Mouse (Mus musculus): ENCODE measurements around the gene Kpna6. TPM values are rescaled to one million over a fixed set of nuclear protein-coding genes. Genes with fewer than 3 reads are reported as not detected.
A peak's percentile ranks its signal among the peaks of the same experiment; 100 is the strongest.

The Kpna6 gene
- polyA plus RNA-seq, 1 experiment from 2014 or later: 19.3 TPM

GRCm38 (mm10) chr4:129616631-129617030, 55.9 kb downstream of the Kpna6 start:
- no peak overlapping the region for H3K27ac ChIP-seq (ENCODE audit: low read length)
- H3K27me3 ChIP-seq (ENCODE audit: control insufficient read depth, insufficient read depth, low read depth, low read length): no peaks in the 10 kb centered on the region
- peaks cover 4% of the 10 kb centered on the region; the same call in 1 of the 2 replicates for H3K36me3 ChIP-seq (ENCODE audit: control insufficient read depth, insufficient read depth, low read length)
- H3K4me2 ChIP-seq (ENCODE audit: low read length): no peak overlapping the region
- peaks cover 17% of the 10 kb centered on the region for H3K4me1 ChIP-seq (ENCODE audit: control insufficient read depth, insufficient read depth, low read length)
- no peak overlapping the region for H3K9ac ChIP-seq (ENCODE audit: low read depth, low read length)
- no peak for ATAC-seq
- no peaks in the 10 kb centered on the region for H3K9me3 ChIP-seq (replicated peaks; ENCODE audit: control insufficient read depth, low read length, poor library complexity, severe bottlenecking)
- WGBS: 87% methylated on average over 3 of the region's 3 CpGs
- H3K4me3 ChIP-seq (ENCODE audit: low read depth, low read length): no peak overlapping the region

GRCm38 (mm10) chr4:129615801-129616290, 56.7 kb downstream of the Kpna6 start:
- WGBS: 90% methylated on average over 9 of the region's 9 CpGs
- no peak for ATAC-seq

GRCm38 (mm10) chr4:129614093-129614492, 58.5 kb downstream of the Kpna6 start, which contains the start of gene Dcdc2b:
Dcdc2b (minus strand) TSS chr4:129614257.
- Histone ChIP-seq H3K36me3 (ENCODE audit: control insufficient read depth, insufficient read depth, low read length) (no peaks in the 10 kb centered on the region), H3K27me3 (ENCODE audit: control insufficient read depth, insufficient read depth, low read depth, low read length) (no peaks in the 10 kb centered on the region), H3K27ac (ENCODE audit: low read length) (peak within 1 kb of the TSS; percentile 53; the same call in 1 of the 2 replicates), H3K9me3 (replicated peaks; ENCODE audit: control insufficient read depth, low read length, poor library complexity, severe bottlenecking) (no peaks in the 10 kb centered on the region), H3K4me1 (ENCODE audit: control insufficient read depth, insufficient read depth, low read length) (peaks cover 7% of the 10 kb centered on the region), H3K9ac (ENCODE audit: low read depth, low read length) (no peak within 1 kb of the TSS), H3K4me3 (ENCODE audit: low read depth, low read length) (no peak within 1 kb of the TSS), H3K4me2 (ENCODE audit: low read length) (no peak within 1 kb of the TSS)
- 79% methylated on average over 6 of the region's 6 CpGs for WGBS
- ATAC-seq: no peak

More at GRCm38 (mm10) chr4:129615801-129616290, 56.7 kb downstream of the Kpna6 start:
- H3K4me2 ChIP-seq (ENCODE audit: low read length): no peak overlapping the region
- H3K9ac ChIP-seq (ENCODE audit: low read depth, low read length): no peak overlapping the region
- peaks cover 9% of the 10 kb centered on the region for H3K4me1 ChIP-seq (ENCODE audit: control insufficient read depth, insufficient read depth, low read length)
- peaks cover 3% of the 10 kb centered on the region; the same call in 1 of the 2 replicates for H3K36me3 ChIP-seq (ENCODE audit: control insufficient read depth, insufficient read depth, low read length)
- H3K9me3 ChIP-seq (replicated peaks; ENCODE audit: control insufficient read depth, low read length, poor library complexity, severe bottlenecking): no peaks in the 10 kb centered on the region
- no peak overlapping the region for H3K4me3 ChIP-seq (ENCODE audit: low read depth, low read length)
- H3K27me3 ChIP-seq (ENCODE audit: control insufficient read depth, insufficient read depth, low read depth, low read length): no peaks in the 10 kb centered on the region
- no peak overlapping the region for H3K27ac ChIP-seq (ENCODE audit: low read length)

GRCm38 (mm10) chr4:129610472-129610871, 62.1 kb downstream of the Kpna6 start:
- Histone ChIP-seq H3K27me3 (ENCODE audit: control insufficient read depth, insufficient read depth, low read depth, low read length) (no peaks in the 10 kb centered on the region), H3K9ac (ENCODE audit: low read depth, low read length) (no peak overlapping the region), H3K36me3 (ENCODE audit: control insufficient read depth, insufficient read depth, low read length) (peaks cover 10% of the 10 kb centered on the region), H3K4me2 (ENCODE audit: low read length) (no peak overlapping the region), H3K4me3 (ENCODE audit: low read depth, low read length) (no peak overlapping the region), H3K9me3 (replicated peaks; ENCODE audit: control insufficient read depth, low read length, poor library complexity, severe bottlenecking) (no peaks in the 10 kb centered on the region), H3K27ac (ENCODE audit: low read length) (no peak overlapping the region), H3K4me1 (ENCODE audit: control insufficient read depth, insufficient read depth, low read length) (no peaks in the 10 kb centered on the region)
- no peak for ATAC-seq
- 64% methylated on average over 4 of the region's 4 CpGs for WGBS

GRCm38 (mm10) chr4:129610026-129610425, 62.5 kb downstream of the Kpna6 start:
- no peak for ATAC-seq
- Histone ChIP-seq H3K36me3 (ENCODE audit: control insufficient read depth, insufficient read depth, low read length) (peaks cover 10% of the 10 kb centered on the region), H3K4me3 (ENCODE audit: low read depth, low read length) (no peak overlapping the region), H3K9me3 (replicated peaks; ENCODE audit: control insufficient read depth, low read length, poor library complexity, severe bottlenecking) (no peaks in the 10 kb centered on the region), H3K4me1 (ENCODE audit: control insufficient read depth, insufficient read depth, low read length) (no peaks in the 10 kb centered on the region), H3K4me2 (ENCODE audit: low read length) (no peak overlapping the region), H3K27ac (ENCODE audit: low read length) (no peak overlapping the region), H3K27me3 (ENCODE audit: control insufficient read depth, insufficient read depth, low read depth, low read length) (no peaks in the 10 kb centered on the region), H3K9ac (ENCODE audit: low read depth, low read length) (no peak overlapping the region)
- WGBS: 91% methylated on average over 4 of the region's 4 CpGs

- Histone ChIP-seq H3K4me3 (ENCODE audit: low read depth, low read length) (no peak overlapping the region), H3K4me2 (ENCODE audit: low read length) (no peak overlapping the region), H3K4me1 (ENCODE audit: control insufficient read depth, insufficient read depth, low read length) (no peaks in the 10 kb centered on the region), H3K27me3 (ENCODE audit: control insufficient read depth, insufficient read depth, low read depth, low read length) (no peaks in the 10 kb centered on the region), H3K27ac (ENCODE audit: low read length) (no peak overlapping the region), H3K36me3 (ENCODE audit: control insufficient read depth, insufficient read depth, low read length) (peaks cover 14% of the 10 kb centered on the region), H3K9ac (ENCODE audit: low read depth, low read length) (no peak overlapping the region), H3K9me3 (replicated peaks; ENCODE audit: control insufficient read depth, low read length, poor library complexity, severe bottlenecking) (no peaks in the 10 kb centered on the region)
- no peak for ATAC-seq
- WGBS: 87% methylated on average over 12 of the region's 12 CpGs
These were observed 63.4 kb downstream of the Kpna6 start for GRCm38 (mm10) chr4:129609139-129609631.

- peak overlapping the region; percentile 31; the same call in 1 of the 2 replicates for H3K9ac ChIP-seq (ENCODE audit: low read depth, low read length)
- no peaks in the 10 kb centered on the region for H3K4me1 ChIP-seq (ENCODE audit: control insufficient read depth, insufficient read depth, low read length)
- H3K36me3 ChIP-seq (ENCODE audit: control insufficient read depth, insufficient read depth, low read length): peaks cover 18% of the 10 kb centered on the region
- H3K4me3 ChIP-seq (ENCODE audit: low read depth, low read length): no peak overlapping the region
- no peaks in the 10 kb centered on the region for H3K9me3 ChIP-seq (replicated peaks; ENCODE audit: control insufficient read depth, low read length, poor library complexity, severe bottlenecking)
- H3K27me3 ChIP-seq (ENCODE audit: control insufficient read depth, insufficient read depth, low read depth, low read length): no peaks in the 10 kb centered on the region
- peak overlapping the region; percentile 33; the same call in 1 of the 2 replicates for H3K27ac ChIP-seq (ENCODE audit: low read length)
- peak; percentile 89 for ATAC-seq
- no peak overlapping the region for H3K4me2 ChIP-seq (ENCODE audit: low read length)
- 36% methylated on average over 7 of the region's 7 CpGs for WGBS
These were observed 64.0 kb downstream of the Kpna6 start for GRCm38 (mm10) chr4:129608426-129609025.

GRCm38 (mm10) chr4:129600233-129601158, 72.1 kb downstream of the Kpna6 start, which contains the start of the genes Eif3i and Tmem234:
Eif3i (minus strand) TSS chr4:129600648.
Tmem234 (plus strand) TSS chr4:129600668.
- ATAC-seq: peak; percentile 89
- Histone ChIP-seq H3K4me1 (ENCODE audit: control insufficient read depth, insufficient read depth, low read length) (peaks cover 25% of the 10 kb centered on the region), H3K27me3 (ENCODE audit: control insufficient read depth, insufficient read depth, low read depth, low read length) (no peaks in the 10 kb centered on the region), H3K4me2 (ENCODE audit: low read length) (peak within 1 kb of the TSS; percentile 92), H3K36me3 (ENCODE audit: control insufficient read depth, insufficient read depth, low read length) (peaks cover 8% of the 10 kb centered on the region), H3K9me3 (replicated peaks; ENCODE audit: control insufficient read depth, low read length, poor library complexity, severe bottlenecking) (no peaks in the 10 kb centered on the region), H3K4me3 (ENCODE audit: low read depth, low read length) (peak within 1 kb of the TSS; percentile 98), H3K9ac (ENCODE audit: low read depth, low read length) (peak within 1 kb of the TSS; percentile 96), H3K27ac (ENCODE audit: low read length) (peak within 1 kb of the TSS; percentile 74)
- under 1% methylated on average over 72 of the region's 74 CpGs for WGBS
